ENCODE assay signal across 8 mouse cellular contexts in the genomic region with DNA sequence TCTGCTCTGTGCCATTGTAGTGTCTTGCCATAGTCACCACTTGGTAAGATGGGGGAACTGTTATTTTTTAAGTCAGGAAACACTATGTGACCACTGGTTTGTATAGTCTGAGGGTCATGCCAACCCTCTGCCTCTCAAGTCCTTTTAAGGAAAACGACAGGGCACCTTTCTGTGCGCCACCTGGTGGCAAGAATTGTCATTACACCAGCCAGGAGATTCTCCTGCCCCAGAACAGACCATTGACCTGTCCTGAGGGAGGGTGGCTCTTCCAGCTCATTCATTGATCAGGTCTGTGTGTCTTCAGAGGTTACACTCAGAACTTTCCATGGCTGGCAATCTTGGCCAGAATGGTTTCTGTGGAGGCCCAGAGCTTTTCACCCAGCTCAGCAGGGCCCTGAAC.
A peak's percentile ranks its signal among the peaks of the same experiment; 100 is the strongest.
DNase-seq lines count a peak whose midpoint lies in the region; ATAC-seq lines count a peak whose summit lies in the region.

No protein-coding gene starts in this region.

- 0 out of 2 replicates have a peak, but pooled peaks have one; percentile 21 for ATAC-seq in midbrain, embryonic 12.5 days (ENCODE audit: low FRiP score, low read depth)

- H3K4me2 ChIP-seq in midbrain, embryonic 12.5 days (replicated peaks): no peak overlapping the region

- H3K4me1 ChIP-seq in midbrain, embryonic 12.5 days: no peaks in the 10 kb centered on the region

- H3K27me3 ChIP-seq in midbrain, embryonic 12.5 days: peaks cover 80% of the 10 kb centered on the region

- no peak overlapping the region for H3K9ac ChIP-seq in midbrain, embryonic 12.5 days (replicated peaks)

- no peak overlapping the region for H3K4me3 ChIP-seq in midbrain, embryonic 12.5 days

- DNase-seq in cerebellum, adult 11 months: peak; percentile 9
- no peak for DNase-seq in cerebellum, adult 9-11 months
- peak; percentile 62 for DNase-seq in NIH3T3 (ENCODE audit: low read depth)
- DNase-seq in cerebellum, postnatal 4 days (ENCODE audit: low spot score in 2 of 2): peak; percentile 46 to 82
- DNase-seq in gastrocnemius, postnatal 4 days (ENCODE audit: low spot score in 2 of 2): peak; percentile 53 to 60
- peak; percentile 39 to 54 for DNase-seq in layer of hippocampus, postnatal 36 days
- peak; percentile 90 for DNase-seq in testis, postnatal 10 days (ENCODE audit: low spot score)

- H3K27ac ChIP-seq in midbrain, embryonic 12.5 days (replicated peaks): no peak overlapping the region

- H3K9me3 ChIP-seq in midbrain, embryonic 12.5 days: 0 out of 2 replicates have a peak, but pooled peaks cover 3% of the 10 kb centered on the region

- no peaks in the 10 kb centered on the region for H3K36me3 ChIP-seq in midbrain, embryonic 12.5 days

- WGBS in midbrain, embryonic 12.5 days: 0% methylated on average over 2 of the region's 2 CpGs
